Mouse (Mus musculus) midbrain, embryonic 16.5 days (tissue): ENCODE data around the gene Gpd1l. TPM values are rescaled to one million over a fixed set of nuclear protein-coding genes. Genes with fewer than 3 reads are reported as not detected.
A peak's percentile ranks its signal among the peaks of the same experiment; 100 is the strongest.

Source experiments
- ATAC-seq: fragments of 200-750 bp; cut with Nextera tagmentation; 2 replicates; pipeline ENCODE4 v1.8.0; 2017; ENCODE audit warnings: moderate TSS enrichment
- H3K27ac ChIP-seq: fragments of 300-500 bp; sonication (generic); 2 replicates; pipeline ENCODE4 v1.5.1; 2014; ENCODE audit warnings: mild to moderate bottlenecking, low read length, mixed read lengths
- H3K27me3 ChIP-seq: fragments of 300-500 bp; sonication (generic); 2 replicates; pipeline ENCODE4 v1.6.1; 2014; ENCODE audit warnings: low read depth, low read length, mixed read lengths; ENCODE audit not compliant: control insufficient read depth, insufficient read depth
- H3K36me3 ChIP-seq: fragments of 300-500 bp; sonication (generic); 2 replicates; pipeline ENCODE4 v1.6.1; 2014; ENCODE audit warnings: mild to moderate bottlenecking, low read length, moderate library complexity, mixed read lengths; ENCODE audit not compliant: control insufficient read depth, insufficient read depth
- H3K4me1 ChIP-seq: fragments of 300-500 bp; sonication (generic); 2 replicates; pipeline ENCODE4 v1.6.1; 2014; ENCODE audit warnings: mild to moderate bottlenecking, low read length, mixed read lengths; ENCODE audit not compliant: control insufficient read depth, insufficient read depth
- H3K4me2 ChIP-seq: fragments of 300-500 bp; sonication (generic); 2 replicates; pipeline ENCODE4 v1.6.1; 2014; ENCODE audit warnings: mild to moderate bottlenecking, low read length, mixed read lengths
- H3K4me3 ChIP-seq: fragments of 300-500 bp; sonication (generic); 2 replicates; pipeline ENCODE4 v1.5.1; 2014; ENCODE audit warnings: low read depth, mild to moderate bottlenecking, low read length, moderate library complexity, mixed read lengths
- H3K9ac ChIP-seq: fragments of 300-500 bp; sonication (generic); 2 replicates; pipeline ENCODE4 v1.6.1; 2014; ENCODE audit warnings: low read depth, low read length, mixed read lengths
- H3K9me3 ChIP-seq: fragments of 300-500 bp; sonication (generic); replicated peaks from 2 replicates; pipeline ENCODE4 v1.6.1; 2014; ENCODE audit warnings: mild to moderate bottlenecking, low read length, mixed read lengths; ENCODE audit not compliant: control insufficient read depth, poor library complexity, severe bottlenecking
- WGBS: fragments of 180-500 bp; shearing (Covaris S2); extraction: QIAGEN DNeasy Blood & Tissue Kit; methylation state at CpG from one replicate; pipeline ENCODE4 v1.1.7; 2014; 5-methylcytosine and 5-hydroxymethylcytosine counted together
- polyA plus RNA-seq: library from polyadenylated mRNA; unstranded; fragments of >200 nt; fragmentation: Nextera tagmentation; extraction: Ambion mirVana; gene quantifications from 2 replicates; pipeline ENCODE4 v1.2.1, GENCODE M21; 2015

Gene Gpd1l
- polyA plus RNA-seq, 1 experiment from 2014 or later, result 40.1 TPM

GRCm38 (mm10) chr9:114921352-114922081, 12.3 kb downstream of the Gpd1l start:
- no peaks in the 10 kb centered on the region for H3K9me3 ChIP-seq
- 79% methylated on average over 2 of the region's 2 CpGs for WGBS
- H3K27me3 ChIP-seq, result no peaks in the 10 kb centered on the region
- peaks cover 4% of the 10 kb centered on the region for H3K36me3 ChIP-seq
- no peak overlapping the region for H3K4me2 ChIP-seq
- no peak overlapping the region for H3K9ac ChIP-seq
- peaks cover 2% of the 10 kb centered on the region; the same call in 1 of the 2 replicates for H3K4me1 ChIP-seq
- no peak overlapping the region for H3K4me3 ChIP-seq
- no peak for ATAC-seq
- no peak overlapping the region for H3K27ac ChIP-seq

- Histone ChIP-seq H3K4me3 (no peak overlapping the region), H3K27ac (no peak overlapping the region), H3K4me1 (peaks cover 2% of the 10 kb centered on the region; the same call in 1 of the 2 replicates), H3K27me3 (no peaks in the 10 kb centered on the region), H3K36me3 (peaks cover 6% of the 10 kb centered on the region), H3K9ac (no peak overlapping the region), H3K4me2 (no peak overlapping the region), H3K9me3 (no peaks in the 10 kb centered on the region)
- no peak for ATAC-seq
- 86% methylated on average over 9 of the region's 9 CpGs for whole genome bisulfite sequencing
These were observed 13.2 kb downstream of the Gpd1l start for GRCm38 (mm10) chr9:114920569-114920968.

- ATAC-seq, result 0 out of 2 replicates have a peak, but pooled peaks have one; percentile 21
- Histone ChIP-seq H3K9ac (no peak overlapping the region), H3K4me2 (no peak overlapping the region), H3K4me1 (no peaks in the 10 kb centered on the region), H3K27me3 (no peaks in the 10 kb centered on the region), H3K36me3 (peaks cover 19% of the 10 kb centered on the region), H3K27ac (no peak overlapping the region), H3K9me3 (no peaks in the 10 kb centered on the region), H3K4me3 (no peak overlapping the region)
- 41% methylated on average over 18 of the region's 18 CpGs for WGBS
These were observed 20.8 kb downstream of the Gpd1l start for GRCm38 (mm10) chr9:114912680-114913649.

- Histone ChIP-seq H3K9me3 (no peaks in the 10 kb centered on the region), H3K4me3 (no peak overlapping the region), H3K9ac (no peak overlapping the region), H3K4me1 (no peaks in the 10 kb centered on the region), H3K36me3 (peaks cover 16% of the 10 kb centered on the region), H3K27ac (no peak overlapping the region), H3K4me2 (no peak overlapping the region), H3K27me3 (no peaks in the 10 kb centered on the region)
- WGBS, result 81% methylated on average over 7 of the region's 7 CpGs
- ATAC-seq, result no peak
These were observed 26.3 kb downstream of the Gpd1l start for GRCm38 (mm10) chr9:114907509-114907908.

GRCm38 (mm10) chr9:114895919-114896318, 37.9 kb downstream of the Gpd1l start:
- Histone ChIP-seq H3K27ac (no peak overlapping the region), H3K9me3 (no peaks in the 10 kb centered on the region), H3K27me3 (no peaks in the 10 kb centered on the region), H3K4me2 (no peak overlapping the region), H3K4me3 (no peak overlapping the region), H3K36me3 (peaks cover 2% of the 10 kb centered on the region; the same call in 1 of the 2 replicates), H3K4me1 (no peaks in the 10 kb centered on the region), H3K9ac (no peak overlapping the region)
- ATAC-seq, result no peak
- 48% methylated on average over 4 of the region's 4 CpGs for WGBS

GRCm38 (mm10) chr9:114892974-114893373, 40.8 kb downstream of the Gpd1l start:
- no peaks in the 10 kb centered on the region for H3K9me3 ChIP-seq
- no peak overlapping the region for H3K9ac ChIP-seq
- no peak overlapping the region for H3K4me3 ChIP-seq
- no peak overlapping the region for H3K27ac ChIP-seq
- ATAC-seq, result no peak
- H3K36me3 ChIP-seq, result no peaks in the 10 kb centered on the region; the same call in 1 of the 2 replicates
- H3K4me1 ChIP-seq, result no peaks in the 10 kb centered on the region
- WGBS, result 84% methylated on average over 11 of the region's 11 CpGs
- H3K4me2 ChIP-seq, result no peak overlapping the region
- no peaks in the 10 kb centered on the region for H3K27me3 ChIP-seq

GRCm38 (mm10) chr9:114890377-114890776, 43.4 kb downstream of the Gpd1l start:
- no peaks in the 10 kb centered on the region for H3K27me3 ChIP-seq
- no peaks in the 10 kb centered on the region for H3K36me3 ChIP-seq
- no peak overlapping the region for H3K4me2 ChIP-seq
- H3K27ac ChIP-seq, result no peak overlapping the region
- WGBS, result 51% methylated on average over 7 of the region's 7 CpGs
- H3K9ac ChIP-seq, result no peak overlapping the region
- no peak overlapping the region for H3K4me3 ChIP-seq
- ATAC-seq, result no peak
- no peaks in the 10 kb centered on the region for H3K4me1 ChIP-seq
- no peaks in the 10 kb centered on the region for H3K9me3 ChIP-seq

- no peaks in the 10 kb centered on the region for H3K36me3 ChIP-seq
- no peaks in the 10 kb centered on the region for H3K9me3 ChIP-seq
- H3K4me3 ChIP-seq, result no peak overlapping the region
- H3K4me1 ChIP-seq, result no peaks in the 10 kb centered on the region
- H3K4me2 ChIP-seq, result no peak overlapping the region
- ATAC-seq, result no peak
- WGBS, result 91% methylated on average over 5 of the region's 5 CpGs
- H3K27ac ChIP-seq, result no peak overlapping the region
- H3K27me3 ChIP-seq, result no peaks in the 10 kb centered on the region
- no peak overlapping the region for H3K9ac ChIP-seq
These were observed 44.9 kb downstream of the Gpd1l start for GRCm38 (mm10) chr9:114888856-114889407.
